Mouse (Mus musculus): ENCODE data around the gene Efhc1. TPM values are rescaled to one million over a fixed set of nuclear protein-coding genes. Genes with fewer than 3 reads are reported as not detected.

The Efhc1 gene
- polyA plus RNA-seq, 1 experiment from 2014 or later, result 2.5 TPM

DNA sequence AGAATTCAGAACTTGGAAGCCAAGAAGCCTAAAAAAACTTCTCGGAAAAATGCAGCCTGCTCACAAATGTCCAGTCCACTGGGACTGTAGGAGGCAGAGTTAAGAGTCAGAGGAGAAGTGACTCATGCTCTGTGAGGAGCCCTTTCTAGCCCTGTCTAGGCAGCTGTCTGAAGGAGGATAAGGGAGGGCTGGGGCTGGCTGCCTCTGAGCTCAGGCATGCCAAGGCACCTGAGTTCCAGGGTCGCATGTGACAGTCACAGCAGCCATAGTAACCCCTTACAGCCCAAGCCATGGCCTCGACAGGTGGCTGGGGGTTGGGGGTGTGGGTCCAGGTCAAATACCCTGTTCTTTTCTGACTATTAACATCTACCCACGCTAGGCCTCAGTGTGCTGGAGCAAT, 57.5 kb downstream of the Efhc1 start:
- Histone ChIP-seq H3K4me3 (ENCODE audit: low read depth, low read length) (no peak overlapping the region), H3K4me2 (no peak overlapping the region), H3K27ac (ENCODE audit: low read depth, low read length) (no peak overlapping the region), H3K4me1 (ENCODE audit: control insufficient read depth, insufficient read depth, low read length) (no peaks in the 10 kb centered on the region), H3K9me3 (ENCODE audit: control insufficient read depth, low read length) (no peaks in the 10 kb centered on the region), H3K27me3 (ENCODE audit: control insufficient read depth, insufficient read depth, low read length) (no peaks in the 10 kb centered on the region), H3K36me3 (ENCODE audit: control insufficient read depth, insufficient read depth, low read length) (no peaks in the 10 kb centered on the region), H3K9ac (ENCODE audit: low read length) (no peak overlapping the region)
- no peak for DNase-seq (ENCODE audit: low spot score, missing footprints)
- 71% methylated on average over 4 of the region's 4 CpGs for WGBS
- no peak for ATAC-seq (ENCODE audit: low FRiP score)

GRCm38 (mm10) chr1:21010282-21010800, 58.9 kb downstream of the Efhc1 start:
- DNase-seq (ENCODE audit: low spot score, missing footprints) (no peak), ATAC-seq (ENCODE audit: low FRiP score) (no peak)
- H3K27ac ChIP-seq (ENCODE audit: low read depth, low read length), result no peak overlapping the region
- no peak overlapping the region for H3K4me3 ChIP-seq (ENCODE audit: low read depth, low read length)
- H3K9ac ChIP-seq (ENCODE audit: low read length), result no peak overlapping the region
- 86% methylated on average over 6 of the region's 6 CpGs for WGBS
- H3K4me2 ChIP-seq, result no peak overlapping the region
- no peaks in the 10 kb centered on the region for H3K36me3 ChIP-seq (ENCODE audit: control insufficient read depth, insufficient read depth, low read length)
- no peaks in the 10 kb centered on the region for H3K9me3 ChIP-seq (ENCODE audit: control insufficient read depth, low read length)
- no peaks in the 10 kb centered on the region for H3K27me3 ChIP-seq (ENCODE audit: control insufficient read depth, insufficient read depth, low read length)
- no peaks in the 10 kb centered on the region for H3K4me1 ChIP-seq (ENCODE audit: control insufficient read depth, insufficient read depth, low read length)

- Histone ChIP-seq H3K4me1 (ENCODE audit: control insufficient read depth, insufficient read depth, low read length) (no peaks in the 10 kb centered on the region), H3K4me2 (no peak overlapping the region), H3K27me3 (ENCODE audit: control insufficient read depth, insufficient read depth, low read length) (no peaks in the 10 kb centered on the region), H3K9ac (ENCODE audit: low read length) (no peak overlapping the region), H3K9me3 (ENCODE audit: control insufficient read depth, low read length) (no peaks in the 10 kb centered on the region), H3K4me3 (ENCODE audit: low read depth, low read length) (no peak overlapping the region), H3K36me3 (ENCODE audit: control insufficient read depth, insufficient read depth, low read length) (no peaks in the 10 kb centered on the region), H3K27ac (ENCODE audit: low read depth, low read length) (no peak overlapping the region)
- DNase-seq (ENCODE audit: low spot score, missing footprints), result no peak
- 71% methylated on average over 8 of the region's 8 CpGs for WGBS
- no peak for ATAC-seq (ENCODE audit: low FRiP score)
These were observed 63.0 kb downstream of the Efhc1 start for GRCm38 (mm10) chr1:21014463-21014862.

GRCm38 (mm10) chr1:21023101-21023500, 71.7 kb downstream of the Efhc1 start:
- no peaks in the 10 kb centered on the region for H3K36me3 ChIP-seq (ENCODE audit: control insufficient read depth, insufficient read depth, low read length)
- 97% methylated on average over 3 of the region's 3 CpGs for WGBS
- no peaks in the 10 kb centered on the region for H3K4me1 ChIP-seq (ENCODE audit: control insufficient read depth, insufficient read depth, low read length)
- H3K4me3 ChIP-seq (ENCODE audit: low read depth, low read length), result no peak overlapping the region
- no peak for ATAC-seq (ENCODE audit: low FRiP score)
- no peak overlapping the region for H3K9ac ChIP-seq (ENCODE audit: low read length)
- H3K27ac ChIP-seq (ENCODE audit: low read depth, low read length), result no peak overlapping the region
- no peak for DNase-seq (ENCODE audit: low spot score, missing footprints)
- no peak overlapping the region for H3K4me2 ChIP-seq
- no peaks in the 10 kb centered on the region for H3K27me3 ChIP-seq (ENCODE audit: control insufficient read depth, insufficient read depth, low read length)
- no peaks in the 10 kb centered on the region for H3K9me3 ChIP-seq (ENCODE audit: control insufficient read depth, low read length)

DNA sequence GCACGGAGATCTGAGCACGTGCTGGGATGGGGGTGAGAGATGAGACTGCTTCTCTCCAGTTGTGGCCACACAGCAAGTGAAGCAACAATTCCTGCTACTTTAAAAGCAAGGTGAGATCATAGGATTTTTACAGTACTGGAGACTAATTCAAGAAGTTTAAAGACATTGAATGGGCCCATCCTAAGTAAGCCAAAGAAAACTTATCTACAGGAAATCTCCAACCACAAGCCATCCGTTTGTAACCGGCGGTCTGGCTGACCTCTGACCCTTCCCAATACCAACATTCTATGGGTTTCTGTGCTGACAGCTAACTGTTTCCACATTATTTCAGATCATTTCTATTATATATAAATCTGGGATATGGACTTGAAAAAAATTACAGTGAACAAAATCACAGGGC, 73.8 kb downstream of the Efhc1 start:
- WGBS, result 85% methylated on average over 5 of the region's 5 CpGs
- DNase-seq (ENCODE audit: low spot score, missing footprints), result no peak
- no peak for ATAC-seq (ENCODE audit: low FRiP score)
- no peak overlapping the region for H3K9ac ChIP-seq (ENCODE audit: low read length)
- no peaks in the 10 kb centered on the region for H3K9me3 ChIP-seq (ENCODE audit: control insufficient read depth, low read length)
- H3K4me3 ChIP-seq (ENCODE audit: low read depth, low read length), result no peak overlapping the region
- no peak overlapping the region for H3K4me2 ChIP-seq
- no peaks in the 10 kb centered on the region for H3K27me3 ChIP-seq (ENCODE audit: control insufficient read depth, insufficient read depth, low read length)
- no peak overlapping the region for H3K27ac ChIP-seq (ENCODE audit: low read depth, low read length)
- no peaks in the 10 kb centered on the region for H3K36me3 ChIP-seq (ENCODE audit: control insufficient read depth, insufficient read depth, low read length)
- no peaks in the 10 kb centered on the region for H3K4me1 ChIP-seq (ENCODE audit: control insufficient read depth, insufficient read depth, low read length)

DNA sequence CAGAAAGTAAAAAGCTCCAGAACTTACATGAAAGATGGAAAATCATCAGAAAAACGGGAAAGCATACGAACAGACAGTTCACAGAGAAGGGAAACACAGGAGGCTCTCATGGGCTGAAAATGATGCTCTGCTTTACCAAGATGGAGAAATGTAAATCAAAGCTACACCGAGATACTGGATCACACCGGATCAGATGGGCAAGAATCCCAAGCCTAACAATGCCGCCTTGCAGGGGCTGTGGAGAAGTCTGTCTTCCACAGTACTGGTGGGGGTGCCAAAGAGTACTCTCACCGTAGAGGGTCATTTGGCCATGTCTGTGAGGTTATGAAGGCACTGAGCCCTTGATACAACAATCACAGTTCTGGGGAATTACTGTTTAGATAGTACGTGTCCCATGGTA, 75.1 kb downstream of the Efhc1 start:
- H3K4me3 ChIP-seq (ENCODE audit: low read depth, low read length), result no peak overlapping the region
- H3K4me2 ChIP-seq, result no peak overlapping the region
- H3K9ac ChIP-seq (ENCODE audit: low read length), result no peak overlapping the region
- 89% methylated on average over 7 of the region's 7 CpGs for WGBS
- H3K36me3 ChIP-seq (ENCODE audit: control insufficient read depth, insufficient read depth, low read length), result no peaks in the 10 kb centered on the region
- H3K27ac ChIP-seq (ENCODE audit: low read depth, low read length), result no peak overlapping the region
- H3K4me1 ChIP-seq (ENCODE audit: control insufficient read depth, insufficient read depth, low read length), result no peaks in the 10 kb centered on the region
- H3K9me3 ChIP-seq (ENCODE audit: control insufficient read depth, low read length), result no peaks in the 10 kb centered on the region
- H3K27me3 ChIP-seq (ENCODE audit: control insufficient read depth, insufficient read depth, low read length), result no peaks in the 10 kb centered on the region
- DNase-seq (ENCODE audit: low spot score, missing footprints) (no peak), ATAC-seq (ENCODE audit: low FRiP score) (no peak)

GRCm38 (mm10) chr1:21029000-21029399, 77.6 kb downstream of the Efhc1 start:
- Histone ChIP-seq H3K4me2 (no peak overlapping the region), H3K4me1 (ENCODE audit: control insufficient read depth, insufficient read depth, low read length) (no peaks in the 10 kb centered on the region), H3K9me3 (ENCODE audit: control insufficient read depth, low read length) (no peaks in the 10 kb centered on the region), H3K36me3 (ENCODE audit: control insufficient read depth, insufficient read depth, low read length) (no peaks in the 10 kb centered on the region), H3K9ac (ENCODE audit: low read length) (no peak overlapping the region), H3K4me3 (ENCODE audit: low read depth, low read length) (no peak overlapping the region), H3K27me3 (ENCODE audit: control insufficient read depth, insufficient read depth, low read length) (no peaks in the 10 kb centered on the region), H3K27ac (ENCODE audit: low read depth, low read length) (no peak overlapping the region)
- ATAC-seq (ENCODE audit: low FRiP score) (no peak), DNase-seq (ENCODE audit: low spot score, missing footprints) (no peak)
- 89% methylated on average over 4 of the region's 4 CpGs for WGBS

GRCm38 (mm10) chr1:21031650-21032049, 80.2 kb downstream of the Efhc1 start:
- Histone ChIP-seq H3K4me2 (no peak overlapping the region), H3K36me3 (ENCODE audit: control insufficient read depth, insufficient read depth, low read length) (no peaks in the 10 kb centered on the region), H3K9me3 (ENCODE audit: control insufficient read depth, low read length) (no peaks in the 10 kb centered on the region), H3K9ac (ENCODE audit: low read length) (no peak overlapping the region), H3K4me3 (ENCODE audit: low read depth, low read length) (no peak overlapping the region), H3K27me3 (ENCODE audit: control insufficient read depth, insufficient read depth, low read length) (no peaks in the 10 kb centered on the region), H3K27ac (ENCODE audit: low read depth, low read length) (no peak overlapping the region), H3K4me1 (ENCODE audit: control insufficient read depth, insufficient read depth, low read length) (no peaks in the 10 kb centered on the region)
- 92% methylated on average over 2 of the region's 2 CpGs for WGBS
- DNase-seq (ENCODE audit: low spot score, missing footprints) (no peak), ATAC-seq (ENCODE audit: low FRiP score) (no peak)

DNA sequence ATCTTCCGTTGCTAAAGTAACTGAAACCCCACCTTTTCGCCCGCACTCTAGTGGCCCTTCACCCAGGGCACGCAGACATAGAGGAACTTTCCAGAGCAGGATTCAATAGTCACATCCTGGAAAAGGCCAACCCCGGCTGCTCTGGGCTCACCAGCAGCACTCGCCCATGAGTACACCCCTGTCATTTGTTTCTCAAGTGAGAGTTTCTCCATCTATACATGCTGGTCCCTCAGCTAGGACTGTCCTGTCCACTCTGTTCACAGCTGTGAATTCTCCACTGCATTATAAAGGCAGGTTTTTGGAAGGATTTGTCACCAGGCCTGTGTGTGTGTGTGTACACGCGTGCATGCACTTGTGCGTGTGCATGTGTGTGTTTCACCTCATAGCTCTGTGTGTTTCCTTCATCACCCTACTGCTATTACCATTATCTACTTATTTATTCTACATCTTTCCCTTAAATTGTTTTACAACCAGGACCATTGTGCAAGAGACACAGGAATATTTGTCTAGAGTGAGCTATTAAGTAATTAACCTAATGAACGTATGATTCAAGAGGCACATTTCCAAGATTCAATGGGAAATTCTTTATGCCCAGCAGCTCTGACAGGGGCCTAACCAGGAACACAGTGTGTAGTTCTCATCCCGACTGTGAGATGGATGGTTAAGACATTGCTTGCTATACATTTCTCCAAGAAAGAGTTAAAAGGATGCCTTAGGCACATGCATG, 81.8 kb downstream of the Efhc1 start:
- WGBS, result 96% methylated on average over 11 of the region's 11 CpGs

More for the DNA sequence above, 81.8 kb downstream of the Efhc1 start:
- no peak overlapping the region for H3K4me3 ChIP-seq (ENCODE audit: low read depth, low read length)
- H3K27me3 ChIP-seq (ENCODE audit: control insufficient read depth, insufficient read depth, low read length), result no peaks in the 10 kb centered on the region
- ATAC-seq (ENCODE audit: low FRiP score) (no peak), DNase-seq (ENCODE audit: low spot score, missing footprints) (no peak)
- H3K9ac ChIP-seq (ENCODE audit: low read length), result no peak overlapping the region
- H3K4me1 ChIP-seq (ENCODE audit: control insufficient read depth, insufficient read depth, low read length), result no peaks in the 10 kb centered on the region
- no peak overlapping the region for H3K27ac ChIP-seq (ENCODE audit: low read depth, low read length)
- H3K9me3 ChIP-seq (ENCODE audit: control insufficient read depth, low read length), result no peaks in the 10 kb centered on the region
- no peaks in the 10 kb centered on the region for H3K36me3 ChIP-seq (ENCODE audit: control insufficient read depth, insufficient read depth, low read length)
- H3K4me2 ChIP-seq, result no peak overlapping the region
